Mouse (Mus musculus) cerebral cortex, adult 2 months (tissue): ENCODE data around the gene Colq.

ENCODE experiments used
- WGBS: fragments of 180-500 bp; shearing (Covaris S2); methylation state at CpG from one replicate; pipeline ENCODE4 v1.1.7; 2018; 5-methylcytosine and 5-hydroxymethylcytosine counted together

Gene Colq

DNA sequence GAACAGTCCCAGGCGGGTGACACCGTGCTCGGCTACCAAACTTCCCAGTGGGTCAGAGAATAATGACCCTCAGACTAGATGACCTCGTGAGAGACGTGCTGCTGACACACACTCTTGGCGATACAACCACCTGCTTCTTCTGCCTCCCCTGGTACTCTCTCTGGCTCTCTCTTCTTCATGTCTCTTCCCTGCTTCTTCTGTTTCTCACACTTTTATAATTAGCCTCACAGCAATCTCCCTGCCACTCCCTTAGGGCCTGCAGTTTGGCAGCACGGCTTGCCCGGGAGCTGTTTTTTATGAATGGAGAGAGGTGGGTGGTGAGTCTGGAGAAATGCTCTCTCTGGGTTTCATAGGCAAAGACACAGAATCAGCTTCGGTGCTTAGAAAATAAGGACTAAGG lies 15.3 kb downstream of the Colq start:
- 44% methylated on average over 9 of the region's 9 CpGs for WGBS

DNA sequence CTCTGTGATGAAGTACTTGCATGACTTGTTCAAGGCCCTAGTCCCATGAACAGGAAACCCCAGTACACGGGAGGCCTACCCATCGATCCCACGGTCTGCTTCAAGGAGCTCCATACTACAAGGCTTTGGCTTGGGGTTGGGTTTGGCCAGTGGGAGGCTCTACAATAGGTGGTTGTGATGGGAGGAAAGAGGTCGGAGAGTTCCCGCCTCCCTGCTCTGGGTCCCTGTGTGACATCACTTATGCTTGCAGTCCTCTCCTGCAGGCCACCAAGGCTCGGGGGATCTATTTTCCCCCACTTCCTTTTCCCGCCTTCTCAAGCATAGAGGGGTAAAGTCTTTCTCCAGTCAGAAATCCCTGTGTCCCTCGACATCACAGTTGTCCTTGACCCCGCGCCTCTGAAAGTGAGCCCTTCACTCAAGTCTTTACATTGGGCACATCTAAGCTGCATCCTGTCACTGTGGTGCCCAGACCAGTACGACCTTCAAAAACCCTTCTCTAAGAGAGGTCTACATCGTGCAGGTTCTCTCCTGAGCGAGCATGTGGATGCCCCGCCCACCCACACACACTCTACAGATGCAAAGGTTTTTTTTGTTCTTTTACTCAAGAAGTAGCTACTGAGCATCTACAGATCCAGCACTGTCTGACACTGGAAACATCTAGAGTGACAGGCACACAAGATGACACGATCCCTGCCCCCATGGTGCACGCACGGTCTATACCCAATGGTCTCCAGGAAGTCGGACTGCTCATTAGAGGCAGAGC lies 16.1 kb downstream of the Colq start:
- 82% methylated on average over 18 of the region's 18 CpGs for WGBS

DNA sequence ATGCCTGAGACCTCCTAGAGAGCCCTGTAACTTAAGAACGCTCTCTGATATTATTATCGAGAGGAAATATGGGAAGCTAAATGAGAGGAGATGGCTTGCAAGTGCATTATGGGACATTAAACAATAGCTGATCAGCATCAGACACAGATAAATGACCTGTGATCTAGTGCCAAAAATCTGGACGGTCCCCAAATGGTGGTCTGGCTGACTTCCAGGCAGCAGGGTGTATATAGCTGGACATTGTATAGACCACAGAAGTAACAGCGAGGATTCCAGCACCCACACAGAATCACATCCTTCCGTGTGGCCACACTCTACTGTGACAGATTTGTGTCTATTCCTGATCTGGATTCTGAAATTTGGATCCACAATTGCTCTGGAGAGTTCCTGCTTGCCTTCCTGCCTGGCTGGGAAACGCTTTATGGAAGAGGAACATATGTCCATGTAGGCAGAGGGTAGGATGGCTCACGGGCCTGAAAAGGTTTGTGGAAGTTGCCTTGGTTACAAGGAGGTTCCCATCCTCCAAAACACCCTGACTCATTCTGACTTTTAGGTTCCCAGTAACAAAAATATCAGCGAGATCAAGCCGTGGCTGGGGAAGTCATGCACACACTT lies 18.5 kb downstream of the Colq start:
- 42% methylated on average over 9 of the region's 9 CpGs for WGBS

DNA sequence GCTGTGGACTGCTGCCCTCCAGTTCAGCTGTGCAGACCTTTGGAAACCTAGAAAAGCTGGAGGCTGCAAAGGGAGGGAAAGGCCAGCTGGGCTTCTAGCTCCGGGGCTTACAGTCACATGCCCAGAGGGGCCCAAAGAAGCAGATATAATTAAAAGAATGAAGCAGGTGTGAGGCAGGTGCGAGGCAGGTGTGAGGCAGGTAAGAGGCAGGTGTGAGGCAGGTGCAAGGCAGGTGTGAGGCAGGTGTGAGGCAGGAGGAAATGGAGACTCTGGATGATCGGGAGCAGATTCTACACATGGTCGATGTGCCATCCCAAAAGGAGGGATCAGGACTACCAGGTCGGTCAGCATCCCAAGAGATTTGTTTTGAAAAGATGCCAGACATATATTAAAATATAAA lies 19.7 kb downstream of the Colq start:
- WGBS = 84% methylated on average over 5 of the region's 5 CpGs

DNA sequence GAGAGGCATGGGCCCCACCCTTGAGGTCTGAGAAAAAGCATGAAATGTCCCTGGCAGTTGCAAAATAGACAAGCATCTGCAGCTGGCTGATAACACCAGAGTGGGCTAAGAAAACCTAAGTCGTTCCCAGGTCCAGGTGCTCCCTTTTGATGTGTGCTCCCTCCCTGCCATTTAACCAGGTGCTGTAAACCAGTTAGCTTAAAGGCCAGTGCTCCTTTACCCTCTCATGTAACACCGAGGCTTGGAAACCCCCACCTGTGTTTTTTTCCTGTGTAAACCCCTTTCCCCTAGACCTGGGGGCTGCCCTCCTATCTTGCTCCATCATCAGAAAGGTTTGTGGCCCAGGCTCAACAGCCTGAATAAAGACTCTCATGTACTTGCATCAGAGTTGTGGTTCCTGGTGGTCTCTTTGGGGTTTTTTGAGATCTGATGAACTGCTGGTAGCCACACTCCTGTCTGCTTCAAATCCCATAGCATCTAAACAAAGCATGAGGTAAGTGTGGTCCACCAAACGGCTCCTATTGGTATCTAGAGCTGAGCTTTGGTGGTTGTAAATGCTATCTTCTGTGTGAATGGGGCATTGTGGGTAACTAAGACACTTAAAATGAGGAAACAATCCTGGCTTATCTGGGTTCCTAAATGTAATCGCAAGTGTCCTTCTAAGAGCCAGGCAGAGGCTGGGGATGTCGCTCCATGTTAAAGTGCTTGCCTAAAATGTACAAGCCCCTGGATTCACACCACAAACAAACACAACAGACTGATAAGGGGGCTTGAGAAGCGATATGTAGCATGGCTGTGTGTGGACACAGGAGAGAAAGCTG lies 20.8 kb downstream of the Colq start:
- 90% methylated on average over 6 of the region's 6 CpGs for WGBS

DNA sequence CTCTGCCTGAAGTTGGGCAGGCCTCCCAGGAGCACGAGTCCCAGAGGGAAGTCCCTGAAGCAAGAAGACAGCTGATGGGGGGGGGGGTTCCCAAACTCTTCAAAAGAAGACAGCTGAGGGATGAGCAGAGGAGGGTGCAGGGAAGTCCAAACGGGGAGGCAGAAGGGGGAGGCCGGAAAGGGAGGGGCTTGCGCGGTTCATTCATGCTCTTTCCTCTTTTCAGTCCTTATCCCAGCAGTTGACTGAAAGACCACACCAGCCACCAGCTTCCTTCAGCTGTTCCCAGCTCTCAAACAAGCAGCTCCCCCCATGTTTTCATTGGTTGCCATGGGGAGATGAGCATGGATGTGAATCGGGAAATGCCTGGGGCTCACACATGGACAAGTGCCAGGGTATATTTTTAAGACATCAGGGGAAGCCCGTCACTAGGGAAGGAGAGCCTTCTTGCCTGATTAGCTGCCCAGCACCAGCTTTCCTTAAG lies 22.0 kb downstream of the Colq start:
- WGBS = 29% methylated on average over 7 of the region's 7 CpGs

DNA sequence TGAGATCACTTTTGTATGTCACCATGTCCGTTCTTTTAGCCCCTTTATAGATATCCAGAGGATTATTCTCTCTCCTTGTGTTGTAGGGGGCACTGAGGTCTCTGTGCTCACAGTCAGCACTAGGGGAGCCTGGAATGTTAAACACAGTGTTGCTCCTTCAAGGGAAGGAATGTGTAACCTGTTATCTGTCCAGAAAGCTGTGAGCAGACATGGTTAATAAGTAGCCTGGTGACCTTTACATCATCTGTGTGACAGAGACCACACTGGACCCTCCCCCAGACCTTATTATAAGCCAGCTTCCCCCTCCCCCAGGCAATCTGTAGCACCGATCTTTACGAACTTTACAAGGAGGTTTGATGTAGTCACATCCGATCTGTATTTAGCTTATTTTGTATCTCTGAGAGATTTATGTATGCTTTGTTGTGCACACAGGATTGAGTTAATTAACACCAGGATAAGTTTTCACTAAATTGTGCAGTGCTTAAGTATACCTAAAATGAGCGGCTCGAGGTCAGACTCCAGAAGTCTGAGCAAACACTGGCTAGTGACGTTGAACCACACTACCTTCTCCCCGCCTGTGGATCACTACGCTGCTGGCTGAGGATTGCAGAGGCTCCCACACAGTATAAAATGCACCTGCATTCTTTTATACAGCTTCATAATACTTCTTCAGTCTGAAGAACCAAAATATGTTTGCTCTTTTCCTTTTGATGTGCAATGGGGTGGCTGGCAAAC lies 25.5 kb downstream of the Colq start:
- WGBS = 88% methylated on average over 9 of the region's 9 CpGs

DNA sequence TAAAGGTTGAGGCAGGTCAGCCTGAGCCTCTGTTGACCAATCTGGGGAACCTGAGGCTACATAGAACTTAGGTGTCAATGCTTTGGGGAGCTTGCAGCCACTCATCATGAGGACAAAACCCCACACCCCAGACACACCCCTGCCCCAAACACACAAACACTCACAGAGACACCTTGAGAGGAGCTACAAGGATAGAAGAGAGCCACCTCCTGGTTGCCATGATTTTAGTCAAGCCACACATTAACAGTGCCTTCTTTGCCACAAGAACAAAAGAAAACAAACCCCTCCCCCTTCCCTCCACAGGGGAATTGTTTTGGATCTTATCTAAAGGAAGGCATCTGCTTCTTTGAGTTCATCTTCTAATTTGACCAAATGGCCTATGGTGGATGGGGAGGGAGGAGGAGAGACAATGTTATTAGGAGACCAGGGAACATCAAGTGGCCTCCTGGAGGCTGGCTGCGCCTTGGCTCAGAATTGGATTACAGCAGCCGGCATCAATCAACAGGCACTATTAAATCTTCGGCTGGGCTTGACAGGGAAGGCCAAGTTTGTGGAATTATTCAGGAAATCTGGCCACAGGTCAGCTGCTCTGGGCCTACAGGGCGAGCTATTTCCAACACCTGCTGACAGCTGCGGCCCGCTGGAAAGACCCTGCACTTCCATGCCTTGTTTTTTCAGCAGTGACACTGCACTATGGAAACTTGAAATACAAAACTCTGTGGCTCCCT lies 26.5 kb downstream of the Colq start:
- 65% methylated on average over 6 of the region's 6 CpGs for WGBS

DNA sequence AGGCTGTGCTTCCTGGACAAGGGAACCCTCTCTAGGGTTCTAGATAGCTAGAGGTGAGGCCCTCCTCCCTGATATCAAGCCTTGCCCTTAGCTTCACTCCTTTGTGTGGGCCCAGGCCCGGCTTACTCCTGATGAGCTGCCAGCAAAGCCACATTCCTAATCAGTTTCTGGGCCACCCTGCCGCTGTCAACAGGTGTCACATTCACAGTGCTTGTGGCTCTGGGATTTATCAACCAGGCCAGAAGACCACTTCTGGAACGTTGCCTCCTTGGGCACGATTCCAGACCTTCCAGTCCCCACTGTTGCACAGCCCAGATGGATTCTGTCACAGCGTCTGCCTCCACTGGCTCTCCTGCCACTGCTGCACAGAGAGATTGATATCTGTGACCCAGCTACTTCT lies 30.3 kb downstream of the Colq start:
- 63% methylated on average over 5 of the region's 5 CpGs for WGBS

DNA sequence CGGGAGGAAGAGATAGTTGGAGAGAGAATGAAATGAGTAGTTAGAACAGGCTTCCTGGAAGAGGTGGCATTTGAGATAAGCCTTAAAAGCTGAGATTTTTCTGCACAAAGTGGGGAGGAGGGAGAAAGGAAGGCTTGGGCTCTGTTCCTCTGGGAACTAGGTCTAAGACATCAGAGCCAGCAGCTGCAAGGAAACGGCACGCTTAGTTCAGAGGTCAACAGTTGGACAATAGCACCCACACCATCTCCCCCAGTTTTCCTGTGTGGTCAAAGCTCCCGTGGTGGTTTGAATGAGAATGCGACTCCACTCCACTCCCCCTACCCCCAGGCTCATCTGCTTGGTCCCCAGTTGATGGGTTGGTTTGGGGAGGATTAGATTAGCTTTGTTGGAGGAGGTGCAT lies 31.9 kb downstream of the Colq start:
- WGBS = 72% methylated on average over 5 of the region's 5 CpGs

DNA sequence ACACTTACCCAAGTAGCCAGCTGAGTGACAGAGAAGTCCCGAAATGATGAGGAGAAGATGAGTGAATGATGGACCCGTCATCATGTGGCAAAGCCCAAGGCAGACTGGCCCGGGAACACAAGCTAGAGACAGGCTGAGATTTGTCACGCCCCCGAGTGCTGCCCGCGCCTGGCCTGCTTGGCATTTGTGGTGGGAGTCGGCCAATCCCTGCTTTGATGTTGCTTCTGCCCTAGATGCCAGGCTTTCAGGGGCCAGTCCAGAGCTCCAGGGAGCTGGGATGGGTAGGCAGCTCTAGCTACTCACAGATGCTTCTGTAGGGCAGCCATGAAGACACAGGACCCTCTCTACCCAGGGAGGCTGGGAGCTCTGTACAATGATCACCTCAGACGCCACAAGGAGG lies 33.4 kb downstream of the Colq start:
- WGBS = 76% methylated on average over 9 of the region's 9 CpGs

DNA sequence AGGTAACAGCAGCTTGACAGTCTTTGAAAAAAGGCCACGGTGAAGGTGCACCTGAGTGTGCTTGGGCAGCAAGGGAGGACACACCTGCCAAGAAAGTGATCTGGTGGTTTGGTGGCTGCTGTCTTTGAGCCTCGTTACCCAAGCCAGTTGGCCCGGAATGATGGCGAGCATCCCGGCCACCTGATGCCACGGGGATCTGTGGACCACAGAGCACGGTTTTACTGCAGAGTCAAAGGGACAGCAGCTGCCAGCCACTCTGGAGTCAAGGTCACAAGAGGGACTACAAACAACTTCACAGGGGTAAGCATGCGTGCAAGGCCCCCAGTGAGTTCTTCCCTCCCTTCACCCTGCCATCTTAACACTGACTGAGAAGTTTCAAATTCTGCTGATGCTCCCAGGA lies 33.9 kb downstream of the Colq start:
- WGBS = 89% methylated on average over 8 of the region's 8 CpGs

DNA sequence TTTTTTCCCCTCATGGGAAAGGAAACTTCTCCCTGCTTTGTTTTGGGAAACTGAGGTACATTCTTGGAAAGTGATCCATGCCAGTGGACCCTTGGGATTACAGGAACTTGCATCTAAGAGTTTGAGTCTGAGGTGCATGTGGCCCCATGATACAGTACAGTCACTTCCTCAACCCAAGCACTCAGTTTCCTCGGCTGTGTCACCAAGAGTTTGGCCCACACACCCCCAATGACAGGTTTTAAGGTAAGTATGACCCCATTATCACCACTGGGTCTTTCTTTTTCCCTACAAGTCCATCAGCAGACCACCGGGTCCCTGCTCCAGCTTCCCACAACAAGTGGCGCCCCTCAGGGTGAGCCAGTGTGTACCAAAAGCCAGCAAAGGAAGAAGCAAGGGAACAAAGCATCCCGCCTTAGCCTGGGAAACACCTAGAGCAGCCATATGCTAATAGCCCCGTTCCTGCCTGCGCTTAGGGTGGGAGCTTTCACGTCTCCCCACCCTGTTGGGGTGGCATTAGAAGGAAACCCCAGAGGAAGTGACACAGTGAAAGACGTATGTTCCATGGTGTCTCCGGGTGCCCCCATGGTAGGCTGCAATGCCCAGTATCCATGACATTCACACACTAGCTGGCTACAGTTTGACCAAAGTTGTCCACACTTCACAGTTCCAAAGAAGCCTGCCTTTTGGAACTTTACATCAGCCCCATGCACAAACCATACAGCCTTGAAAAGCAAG lies 34.5 kb downstream of the Colq start:
- 89% methylated on average over 9 of the region's 9 CpGs for WGBS

DNA sequence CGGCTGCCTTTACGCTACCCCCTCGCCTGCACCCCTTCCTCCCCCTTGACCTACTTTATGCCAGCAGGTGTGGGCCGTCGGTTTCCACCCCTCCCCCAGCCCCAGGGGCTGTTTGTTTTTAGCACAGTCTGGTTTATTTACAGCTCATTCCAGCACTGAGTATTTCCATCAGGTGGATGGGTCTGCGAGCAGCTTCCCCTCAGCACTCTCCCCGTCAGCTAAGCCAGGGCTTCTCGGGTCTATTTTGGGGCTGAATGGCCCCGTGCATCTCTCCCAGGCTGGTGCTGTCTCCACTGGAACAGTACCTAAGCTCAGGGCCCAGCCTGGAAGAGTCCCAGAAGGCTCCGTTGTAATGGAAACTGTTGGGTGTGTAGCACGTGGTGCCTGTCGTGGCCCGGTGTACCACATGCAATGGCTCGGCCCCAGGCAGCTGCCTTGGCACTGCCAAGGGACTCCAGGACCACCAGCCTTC lies 35.1 kb downstream of the Colq start:
- 26% methylated on average over 14 of the region's 14 CpGs for WGBS

DNA sequence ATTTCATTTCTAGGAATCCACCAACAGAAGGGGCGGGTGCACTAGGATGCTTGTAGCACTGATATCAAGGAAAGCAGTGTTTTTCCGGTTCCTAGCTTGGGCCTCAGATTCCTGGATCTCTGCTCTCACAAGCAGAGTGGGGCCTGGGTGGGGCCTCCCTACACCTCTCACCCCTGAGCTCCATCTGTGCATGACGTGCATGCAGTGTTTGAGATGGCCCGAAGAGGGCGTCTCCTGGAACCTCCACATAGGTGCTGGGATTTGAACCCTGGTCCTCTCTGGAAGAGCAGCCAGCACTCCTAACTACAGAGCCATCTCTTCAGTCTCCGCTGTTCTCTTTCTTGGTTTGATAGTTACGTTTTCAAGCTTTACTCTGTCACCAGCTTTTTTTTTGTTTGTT lies 36.1 kb downstream of the Colq start:
- 95% methylated on average over 7 of the region's 7 CpGs for WGBS

DNA sequence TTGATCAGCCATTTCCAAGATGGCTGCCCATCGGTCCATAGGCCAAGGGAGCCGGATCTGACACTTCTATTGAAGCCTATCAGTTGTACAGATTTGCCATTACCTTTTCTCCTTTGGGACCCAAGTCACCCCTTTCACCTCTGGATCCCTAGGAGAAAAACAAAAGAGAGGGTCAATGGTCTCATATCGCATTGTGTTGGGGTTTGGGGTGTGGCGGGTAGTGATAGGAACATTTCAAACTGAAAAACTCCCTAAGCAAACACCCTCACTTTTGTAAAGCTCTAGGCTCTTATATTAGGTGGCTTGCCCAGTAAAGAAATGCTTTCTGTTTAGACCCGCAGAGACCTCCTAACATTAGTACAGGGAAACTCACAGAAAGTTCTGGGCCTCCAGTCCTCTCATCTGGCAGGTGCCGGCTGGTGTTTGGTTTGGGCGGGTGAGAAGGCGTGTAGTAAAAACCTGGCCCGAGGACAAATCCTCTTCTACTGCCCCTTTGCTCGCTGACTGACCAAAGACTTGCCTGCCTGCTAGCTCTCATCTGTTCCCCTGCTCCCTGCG lies 47.2 kb downstream of the Colq start:
- WGBS = 91% methylated on average over 11 of the region's 11 CpGs

DNA sequence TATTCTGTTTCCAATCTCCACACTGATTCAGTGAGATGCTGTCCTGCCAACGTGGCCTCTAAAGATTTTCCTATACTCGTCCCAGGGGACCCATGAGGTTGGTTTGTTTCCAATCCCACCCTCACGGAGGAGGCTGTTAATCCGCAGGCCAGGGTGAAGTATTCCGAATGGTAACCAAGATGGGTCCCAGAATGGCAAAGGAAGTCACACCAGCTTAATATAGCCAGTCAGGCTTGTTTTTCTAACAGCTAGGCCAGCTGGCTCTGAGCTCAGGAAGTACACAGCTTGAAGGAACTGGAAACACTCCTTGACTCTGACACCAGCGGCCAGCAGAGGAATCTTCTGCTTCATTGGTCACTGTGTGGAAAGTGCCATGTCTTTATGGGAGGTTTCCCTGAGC lies 53.8 kb downstream of the Colq start:
- WGBS = 37% methylated on average over 6 of the region's 6 CpGs

DNA sequence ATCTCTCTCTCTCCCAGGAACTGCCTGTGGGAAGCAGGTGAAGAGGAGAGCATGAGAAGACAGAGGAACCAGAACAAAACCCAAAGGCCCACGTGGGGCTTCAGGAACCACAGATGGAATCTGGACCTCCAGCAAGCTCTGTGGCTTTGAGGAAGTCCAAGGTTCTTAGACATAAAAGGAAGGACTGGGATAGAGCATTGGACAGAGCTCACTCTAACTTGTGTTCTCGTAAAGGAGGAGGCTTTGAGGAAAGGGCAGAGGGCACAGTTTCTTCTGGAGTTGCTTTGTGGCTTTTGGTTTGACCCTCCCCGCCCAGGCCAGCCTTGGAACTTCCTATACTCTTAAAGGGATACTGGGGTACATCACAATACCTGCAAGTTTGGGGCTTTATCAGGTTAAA lies 58.5 kb downstream of the Colq start:
- WGBS = 74% methylated on average over 3 of the region's 3 CpGs

DNA sequence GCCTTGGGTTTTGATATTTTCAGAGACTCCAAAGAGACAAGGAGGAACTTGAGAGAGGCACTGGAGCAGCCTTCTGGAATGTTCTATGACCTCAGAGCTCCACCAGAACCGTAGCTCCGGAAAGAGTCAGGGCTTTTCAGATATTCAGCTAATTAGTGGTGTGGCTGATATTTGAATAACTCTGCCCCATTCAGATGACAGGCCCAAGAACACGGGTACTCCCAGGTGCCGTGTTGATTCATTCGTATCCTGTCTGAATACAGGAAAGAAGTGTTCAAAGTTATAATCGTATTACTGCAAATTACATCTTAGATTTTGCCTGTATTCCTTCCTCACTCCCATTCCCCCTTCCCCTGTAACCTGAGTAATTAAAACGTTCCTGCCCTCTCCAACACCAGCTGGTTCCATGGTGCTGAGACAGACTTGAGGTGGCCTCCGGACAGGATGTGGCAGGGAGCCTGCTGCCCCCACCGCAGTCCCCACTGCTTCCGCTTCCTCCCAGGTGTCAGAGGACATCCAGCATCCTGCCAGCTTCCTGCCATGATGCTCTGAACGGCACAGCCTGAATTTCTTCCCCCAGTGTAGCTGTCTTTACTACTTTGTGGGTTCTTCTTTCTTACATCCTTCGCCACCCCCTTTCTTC lies 59.5 kb downstream of the Colq start:
- 74% methylated on average over 12 of the region's 12 CpGs for WGBS

DNA sequence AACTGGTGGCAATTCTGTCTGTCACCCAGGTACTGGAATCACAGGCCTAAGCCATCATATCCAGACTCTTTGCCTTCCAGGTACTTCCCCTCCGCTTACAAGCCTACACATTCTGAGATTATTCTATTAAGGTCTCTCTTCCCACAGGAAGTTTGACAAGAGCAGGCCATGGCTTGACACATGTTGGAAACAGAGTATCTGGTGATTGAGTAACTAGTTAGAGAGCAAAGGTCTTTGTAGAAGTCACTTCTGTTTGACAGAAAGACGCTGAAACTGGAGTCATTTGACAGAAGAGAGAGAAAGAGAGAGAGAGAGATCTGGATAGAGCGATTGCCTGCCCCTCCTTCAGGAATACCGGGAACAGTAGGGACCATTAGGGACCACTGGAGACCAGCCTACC lies 60.3 kb downstream of the Colq start:
- 94% methylated on average over 4 of the region's 4 CpGs for WGBS
